Mouse (Mus musculus) neural tube, embryonic 13.5 days (tissue): ENCODE results near the gene Vmn1r210. TPM values are rescaled to one million over a fixed set of nuclear protein-coding genes. Genes with fewer than 3 reads are reported as not detected.

ENCODE experiments used
- polyA plus RNA-seq: library from polyadenylated mRNA; unstranded; fragments of >200 nt; fragmentation: Nextera tagmentation; extraction: Ambion mirVana; gene quantifications from 2 replicates; pipeline ENCODE4 v1.2.1, GENCODE M21; 2015

The Vmn1r210 gene
- polyA plus RNA-seq, 1 experiment from 2014 or later = not detected

Other genes with a start within 250 kb of the Vmn1r210 start
- gene Vmn1r205, start 238.3 kb downstream of the Vmn1r210 start, polyA plus RNA-seq = not detected in 2 replicates
- gene Vmn1r206, start 207.1 kb downstream of the Vmn1r210 start, polyA plus RNA-seq = not detected in 2 replicates
- not detected in 2 replicates for gene Vmn1r207-ps, start 101.7 kb downstream of the Vmn1r210 start, polyA plus RNA-seq
- not detected in 2 replicates for gene Vmn1r208, start 53.9 kb downstream of the Vmn1r210 start, polyA plus RNA-seq
- not detected in 2 replicates for gene Vmn1r209, start 21.7 kb downstream of the Vmn1r210 start, polyA plus RNA-seq
- gene Vmn1r211, start 26.2 kb upstream of the Vmn1r210 start, polyA plus RNA-seq = not detected in 2 replicates
- not detected in 2 replicates for gene Vmn1r212, start 52.9 kb upstream of the Vmn1r210 start, polyA plus RNA-seq
- gene Vmn1r213, start 176.3 kb upstream of the Vmn1r210 start, polyA plus RNA-seq = not detected in 2 replicates
- not detected in 2 replicates for gene Vmn1r214, start 199.1 kb upstream of the Vmn1r210 start, polyA plus RNA-seq
- gene Vmn1r215, start 236.7 kb upstream of the Vmn1r210 start, polyA plus RNA-seq = not detected in 2 replicates